Mouse (Mus musculus): ENCODE results near the gene Rcn1. TPM values are rescaled to one million over a fixed set of nuclear protein-coding genes. Genes with fewer than 3 reads are reported as not detected.

The Rcn1 gene
- polyA plus RNA-seq, 1 experiment from 2014 or later: 166 TPM

DNA sequence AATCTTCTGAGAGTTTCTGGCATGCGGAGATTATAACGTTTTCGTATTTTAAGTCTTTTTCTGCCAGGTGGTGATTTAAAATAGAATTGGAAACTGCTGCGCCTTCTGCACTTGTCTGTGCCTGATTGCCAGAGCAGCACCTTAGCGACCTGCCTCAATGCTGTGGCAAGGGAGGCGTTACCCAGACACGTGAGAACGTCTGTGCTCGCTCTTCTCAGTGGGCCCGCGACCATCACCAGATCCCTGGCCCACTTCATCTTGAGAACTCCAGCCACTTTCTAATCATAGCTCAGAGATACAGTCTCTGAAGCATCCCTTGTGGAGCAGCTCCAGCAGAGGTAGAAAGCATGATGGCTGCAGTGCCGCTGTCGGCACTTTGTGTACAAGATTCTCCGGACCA lies 28.4 kb downstream of the Rcn1 start:
- H3K9me3 ChIP-seq: no peaks in the 10 kb centered on the region
- H3K36me3 ChIP-seq: no peaks in the 10 kb centered on the region
- peaks cover 22% of the 10 kb centered on the region; the same call in 1 of the 2 replicates for H3K27me3 ChIP-seq (ENCODE audit: insufficient read depth, poor library complexity, severe bottlenecking)
- 28% methylated on average over 14 of the region's 14 CpGs for WGBS
- peaks cover 5% of the 10 kb centered on the region; the same call in 1 of the 2 replicates for H3K4me1 ChIP-seq
- DNase-seq (ENCODE audit: low spot score): no peak
- peak overlapping the region; percentile 39; the same call in 1 of the 2 replicates for H3K27ac ChIP-seq
- peak overlapping the region; percentile 48 for H3K4me3 ChIP-seq

- Histone ChIP-seq H3K36me3 (no peaks in the 10 kb centered on the region), H3K4me1 (peaks cover 5% of the 10 kb centered on the region; the same call in 1 of the 2 replicates), H3K27ac (peak overlapping the region; percentile 39; the same call in 1 of the 2 replicates), H3K27me3 (ENCODE audit: insufficient read depth, poor library complexity, severe bottlenecking) (peaks cover 22% of the 10 kb centered on the region; the same call in 1 of the 2 replicates), H3K9me3 (no peaks in the 10 kb centered on the region), H3K4me3 (peak overlapping the region; percentile 48)
- WGBS: 21% methylated on average over 10 of the region's 10 CpGs
- no peak for DNase-seq (ENCODE audit: low spot score)
These were observed 28.9 kb downstream of the Rcn1 start for GRCm38 (mm10) chr2:105370240-105370639.

DNA sequence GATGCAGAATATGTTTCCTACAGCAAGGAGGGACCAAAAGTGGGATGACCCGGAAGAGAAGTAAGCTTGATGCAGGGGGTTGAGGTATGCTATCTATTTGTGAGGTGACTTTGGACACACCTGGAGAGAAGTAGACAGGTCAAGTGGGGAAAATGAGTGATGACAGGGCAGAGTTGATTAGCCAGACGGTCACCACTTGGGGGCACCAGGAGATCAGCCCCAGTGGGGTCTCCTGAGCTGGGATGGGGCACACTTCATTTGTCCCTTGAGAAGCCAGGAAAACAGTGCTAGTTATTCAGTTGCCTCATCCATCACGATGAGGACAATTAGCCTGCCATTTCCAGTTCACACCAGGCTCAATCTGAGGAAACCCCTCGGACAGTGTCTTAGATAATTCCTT lies 31.5 kb downstream of the Rcn1 start:
- H3K27ac ChIP-seq: no peak overlapping the region
- peaks cover 5% of the 10 kb centered on the region; the same call in 1 of the 2 replicates for H3K4me1 ChIP-seq
- 33% methylated on average over 4 of the region's 4 CpGs for WGBS
- DNase-seq (ENCODE audit: low spot score): no peak
- H3K27me3 ChIP-seq (ENCODE audit: insufficient read depth, poor library complexity, severe bottlenecking): peaks cover 12% of the 10 kb centered on the region; the same call in 1 of the 2 replicates
- no peaks in the 10 kb centered on the region for H3K9me3 ChIP-seq
- no peak overlapping the region for H3K4me3 ChIP-seq
- H3K36me3 ChIP-seq: no peaks in the 10 kb centered on the region

DNA sequence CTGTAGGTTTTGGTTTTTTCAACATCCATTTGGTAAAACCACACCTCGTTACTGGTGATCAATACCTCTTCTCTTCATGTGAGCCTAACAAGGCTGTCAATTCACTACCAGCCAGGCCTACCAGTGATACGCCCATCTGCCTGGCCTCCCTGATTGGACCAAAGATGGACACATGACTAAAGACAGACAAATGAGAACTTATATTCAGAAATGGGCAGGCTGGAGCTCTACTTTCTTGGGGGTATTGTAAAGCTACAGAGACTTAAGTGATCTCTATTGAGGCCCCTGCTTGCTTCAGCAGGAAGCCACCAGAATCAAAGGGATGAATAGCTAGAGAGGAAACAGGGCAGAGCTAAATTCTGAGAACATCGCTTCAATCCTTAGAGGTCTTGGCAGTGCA lies 41.1 kb downstream of the Rcn1 start:
- 82% methylated on average over 3 of the region's 3 CpGs for WGBS
- Histone ChIP-seq H3K9me3 (no peaks in the 10 kb centered on the region), H3K27ac (no peak overlapping the region), H3K4me1 (peaks cover 18% of the 10 kb centered on the region; the same call in 1 of the 2 replicates), H3K36me3 (no peaks in the 10 kb centered on the region), H3K4me3 (no peak overlapping the region), H3K27me3 (ENCODE audit: insufficient read depth, poor library complexity, severe bottlenecking) (no peaks in the 10 kb centered on the region)
- DNase-seq (ENCODE audit: low spot score): no peak

- H3K27me3 ChIP-seq (ENCODE audit: insufficient read depth, poor library complexity, severe bottlenecking): no peaks in the 10 kb centered on the region
These were observed 42.3 kb downstream of the Rcn1 start for GRCm38 (mm10) chr2:105356791-105357190.

DNA sequence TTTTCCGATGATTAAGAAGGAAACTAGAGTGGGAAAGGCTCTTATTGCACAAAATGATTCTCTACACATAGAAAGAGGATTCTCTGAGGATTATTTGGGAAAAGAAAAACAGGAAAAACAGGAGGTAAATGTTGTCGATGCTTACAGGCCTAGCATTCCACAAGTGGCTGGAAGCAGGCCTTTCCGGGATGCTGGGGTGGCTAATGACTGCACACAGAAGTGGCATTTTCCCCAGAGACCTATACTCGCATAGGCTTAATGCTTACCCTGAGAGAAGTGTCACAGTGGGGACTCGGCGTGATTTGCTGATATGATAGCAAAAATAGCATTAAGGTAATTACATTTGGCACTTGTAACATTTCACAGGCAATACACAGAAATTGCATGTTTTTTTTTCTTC lies 50.2 kb downstream of the Rcn1 start:
- Histone ChIP-seq H3K27ac (no peak overlapping the region), H3K9me3 (no peaks in the 10 kb centered on the region), H3K36me3 (no peaks in the 10 kb centered on the region), H3K4me3 (no peak overlapping the region), H3K4me1 (peaks cover 21% of the 10 kb centered on the region), H3K27me3 (ENCODE audit: insufficient read depth, poor library complexity, severe bottlenecking) (no peaks in the 10 kb centered on the region)
- DNase-seq (ENCODE audit: low spot score): peak; percentile 59
- WGBS: 65% methylated on average over 6 of the region's 6 CpGs

More at GRCm38 (mm10) chr2:105356791-105357190, 42.3 kb downstream of the Rcn1 start:
- Histone ChIP-seq H3K9me3 (no peaks in the 10 kb centered on the region), H3K27ac (no peak overlapping the region), H3K36me3 (no peaks in the 10 kb centered on the region), H3K4me3 (no peak overlapping the region), H3K4me1 (peaks cover 18% of the 10 kb centered on the region; the same call in 1 of the 2 replicates)
- WGBS: 47% methylated on average over 5 of the region's 5 CpGs
- DNase-seq (ENCODE audit: low spot score): no peak

GRCm38 (mm10) chr2:105339993-105340392 lies 59.1 kb downstream of the Rcn1 start:
- Histone ChIP-seq H3K27ac (no peak overlapping the region), H3K4me1 (peaks cover 12% of the 10 kb centered on the region; the same call in 1 of the 2 replicates), H3K9me3 (no peaks in the 10 kb centered on the region), H3K4me3 (no peak overlapping the region), H3K27me3 (ENCODE audit: insufficient read depth, poor library complexity, severe bottlenecking) (no peaks in the 10 kb centered on the region), H3K36me3 (no peaks in the 10 kb centered on the region)
- 63% methylated on average over 3 of the region's 3 CpGs for WGBS
- no peak for DNase-seq (ENCODE audit: low spot score)

DNA sequence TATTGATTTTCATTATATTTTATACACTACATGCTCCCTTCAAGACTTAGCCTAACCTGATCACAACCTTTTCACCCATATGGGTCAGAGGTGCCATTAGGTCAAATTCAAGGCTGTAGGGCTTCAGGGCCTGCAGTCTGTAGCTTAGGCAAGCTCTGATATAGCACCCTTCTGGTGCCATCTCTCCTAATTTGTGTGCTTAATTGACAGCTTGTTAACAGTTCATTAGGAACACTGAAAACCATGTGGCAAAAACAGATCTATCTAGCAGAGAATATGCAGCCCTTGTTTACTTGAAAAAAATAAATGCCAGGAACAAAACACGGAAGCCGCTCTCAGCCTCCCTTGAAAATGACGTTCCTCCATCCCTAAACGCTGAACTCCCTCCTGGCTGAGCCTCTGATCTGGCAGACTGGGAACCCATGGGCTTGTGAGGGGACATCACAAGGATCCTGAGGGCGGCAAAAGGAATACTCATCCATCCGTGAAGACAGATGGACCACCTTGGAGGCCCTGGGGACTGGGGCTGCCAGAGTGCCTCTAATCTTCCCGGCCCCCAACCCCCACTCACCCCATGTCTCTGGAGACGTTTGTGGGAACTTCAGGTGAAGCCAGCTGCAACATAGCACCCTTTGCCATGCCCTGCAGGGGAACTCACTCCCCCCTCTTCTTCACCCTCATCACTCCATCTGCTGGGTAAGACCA lies 61.8 kb downstream of the Rcn1 start:
- Histone ChIP-seq H3K4me1 (peaks cover 18% of the 10 kb centered on the region; the same call in 1 of the 2 replicates), H3K9me3 (no peaks in the 10 kb centered on the region), H3K27ac (no peak overlapping the region), H3K27me3 (ENCODE audit: insufficient read depth, poor library complexity, severe bottlenecking) (peaks cover 8% of the 10 kb centered on the region), H3K36me3 (no peaks in the 10 kb centered on the region), H3K4me3 (no peak overlapping the region)
- no peak for DNase-seq (ENCODE audit: low spot score)
- WGBS: 31% methylated on average over 8 of the region's 8 CpGs

- WGBS: 33% methylated on average over 12 of the region's 12 CpGs
- Histone ChIP-seq H3K27ac (no peak overlapping the region), H3K27me3 (ENCODE audit: insufficient read depth, poor library complexity, severe bottlenecking) (peaks cover 12% of the 10 kb centered on the region), H3K4me1 (peaks cover 18% of the 10 kb centered on the region; the same call in 1 of the 2 replicates), H3K9me3 (no peaks in the 10 kb centered on the region), H3K36me3 (no peaks in the 10 kb centered on the region), H3K4me3 (no peak overlapping the region)
- no peak for DNase-seq (ENCODE audit: low spot score)
These were observed 62.6 kb downstream of the Rcn1 start for GRCm38 (mm10) chr2:105336314-105337027.

Other genes with a start within 250 kb of the Rcn1 start
- gene Them7, start 175.0 kb downstream of the Rcn1 start, polyA plus RNA-seq (2016; fragmentation: Nextera tagmentation; extraction: Ambion mirVana): 1.0 and 2.7 TPM in 2 replicates

Measured in heart, embryonic 10.5 days (tissue).